Comparison of ENCODE assay signal across 8 mouse cellular contexts in genomic region chr17:34655581-34655991, GRCm38 (mm10). TPM values are rescaled to one million over a fixed set of nuclear protein-coding genes. Genes with fewer than 3 reads are reported as not detected.
DNase-seq lines count a peak whose midpoint lies in the region; ATAC-seq and TF ChIP-seq lines count a peak whose summit lies in the region.

No protein-coding gene starts in this region.

- WGBS in neural tube, embryonic 13.5 days, result 78% methylated on average over 4 of the region's 4 CpGs
- WGBS in heart, embryonic 13.5 days, result 19% methylated on average over 4 of the region's 4 CpGs
- 44% methylated on average over 4 of the region's 4 CpGs for WGBS in kidney, embryonic 16.5 days

- TF ChIP-seq POLR2A in cortical plate, adult 2 months (IDR thresholded peaks at IDR 0.05; ENCODE audit: extremely low read depth, insufficient read depth, low read length), result no peak
- no peak for TF ChIP-seq POLR2A in testis, adult 2 months (IDR thresholded peaks at IDR 0.05; ENCODE audit: control insufficient read depth, low read depth, low read length)

- H3K4me3 ChIP-seq in neural tube, embryonic 13.5 days, result no peak overlapping the region
- H3K4me3 ChIP-seq in cortical plate, adult 2 months (ENCODE audit: insufficient read depth, low read length), result no peak overlapping the region
- H3K4me3 ChIP-seq in heart, embryonic 13.5 days, result no peak overlapping the region
- no peak overlapping the region for H3K4me3 ChIP-seq in kidney, embryonic 16.5 days (ENCODE audit: low read length)
- H3K4me3 ChIP-seq in testis, adult 2 months (ENCODE audit: control insufficient read depth, low read depth, low read length), result no peak overlapping the region

- H3K9ac ChIP-seq in neural tube, embryonic 13.5 days, result no peak overlapping the region
- peak overlapping the region; percentile 58 for H3K9ac ChIP-seq in heart, embryonic 13.5 days
- no peak overlapping the region for H3K9ac ChIP-seq in kidney, embryonic 16.5 days (replicated peaks; ENCODE audit: low read length)

- peaks cover 13% of the 10 kb centered on the region for H3K4me1 ChIP-seq in neural tube, embryonic 13.5 days (replicated peaks)
- H3K4me1 ChIP-seq in cortical plate, adult 2 months (ENCODE audit: control insufficient read depth, insufficient read depth, low read length), result no peaks in the 10 kb centered on the region
- peaks cover 44% of the 10 kb centered on the region for H3K4me1 ChIP-seq in heart, embryonic 13.5 days
- H3K4me1 ChIP-seq in kidney, embryonic 16.5 days (ENCODE audit: insufficient read depth, low read length), result peaks cover 16% of the 10 kb centered on the region; the same call in 1 of the 2 replicates
- H3K4me1 ChIP-seq in testis, adult 2 months (ENCODE audit: control insufficient read depth, insufficient read depth, low read length), result no peaks in the 10 kb centered on the region

- peaks cover 20% of the 10 kb centered on the region for H3K27me3 ChIP-seq in neural tube, embryonic 13.5 days
- H3K27me3 ChIP-seq in heart, embryonic 13.5 days (replicated peaks), result peaks cover 30% of the 10 kb centered on the region
- H3K27me3 ChIP-seq in kidney, embryonic 16.5 days (ENCODE audit: insufficient read depth, low read length), result peaks cover 16% of the 10 kb centered on the region
- no peaks in the 10 kb centered on the region for H3K27me3 ChIP-seq in testis, adult 2 months (ENCODE audit: control insufficient read depth, insufficient read depth, low read length)

- 0 out of 2 replicates have a peak, but pooled peaks have one; percentile 10 for TF ChIP-seq CTCF in cortical plate, adult 2 months (IDR thresholded peaks at IDR 0.05; ENCODE audit: extremely low read depth, insufficient read depth, low read length)
- peak; percentile 28; the same call in 1 of the 2 replicates for TF ChIP-seq CTCF in testis, adult 2 months (IDR thresholded peaks at IDR 0.05; ENCODE audit: control insufficient read depth, insufficient read depth, insufficient replicate concordance, low read depth, low read length)

- no peak overlapping the region for H3K27ac ChIP-seq in neural tube, embryonic 13.5 days (replicated peaks)
- H3K27ac ChIP-seq in cortical plate, adult 2 months (ENCODE audit: insufficient read depth, low read length), result no peak overlapping the region
- H3K27ac ChIP-seq in heart, embryonic 13.5 days (replicated peaks), result peak overlapping the region; percentile 66
- H3K27ac ChIP-seq in kidney, embryonic 16.5 days (ENCODE audit: low read length), result peak overlapping the region; percentile 68; the same call in 1 of the 2 replicates
- no peak overlapping the region for H3K27ac ChIP-seq in testis, adult 2 months (ENCODE audit: control insufficient read depth, insufficient read depth, low read depth, low read length)

- peaks cover 48% of the 10 kb centered on the region for H3K36me3 ChIP-seq in neural tube, embryonic 13.5 days
- peaks cover 35% of the 10 kb centered on the region for H3K36me3 ChIP-seq in heart, embryonic 13.5 days
- peaks cover 33% of the 10 kb centered on the region for H3K36me3 ChIP-seq in kidney, embryonic 16.5 days (ENCODE audit: insufficient read depth, low read length)
- H3K36me3 ChIP-seq in testis, adult 2 months (ENCODE audit: control insufficient read depth, insufficient read depth, low read length), result peaks cover 15% of the 10 kb centered on the region

- DNase-seq in neural tube, embryonic 10.5 days (ENCODE audit: extremely low spot score, low spot score), result no peak
- DNase-seq in lung, postnatal 14 days, result peak; percentile 91
- no peak for DNase-seq in spleen, postnatal 14 days (ENCODE audit: low spot score in 2 of 2)

- H3K4me2 ChIP-seq in neural tube, embryonic 13.5 days, result no peak overlapping the region
- H3K4me2 ChIP-seq in heart, embryonic 13.5 days, result no peak overlapping the region
- H3K4me2 ChIP-seq in kidney, embryonic 16.5 days (replicated peaks; ENCODE audit: low read depth, low read length), result no peak overlapping the region

- peak; percentile 13; the same call in 1 of the 2 replicates for ATAC-seq in neural tube, embryonic 13.5 days (ENCODE audit: low read depth)
- peak; percentile 61; the same call in 1 of the 2 replicates for ATAC-seq in heart, embryonic 13.5 days (ENCODE audit: extremely low read depth, insufficient number of reproducible peaks, low FRiP score, low TSS enrichment)
- ATAC-seq in kidney, embryonic 16.5 days (ENCODE audit: low FRiP score, low TSS enrichment), result peak; percentile 84

- H3K9me3 ChIP-seq in neural tube, embryonic 13.5 days, result no peaks in the 10 kb centered on the region
- H3K9me3 ChIP-seq in heart, embryonic 13.5 days, result no peaks in the 10 kb centered on the region
- no peaks in the 10 kb centered on the region for H3K9me3 ChIP-seq in kidney, embryonic 16.5 days (ENCODE audit: low read length)

RNA-seq across cellular contexts. Expression of gene Atf6b, which starts 8.6 kb away (rescaled TPM):
- polyA plus RNA-seq in neural tube, embryonic 13.5 days (2015; fragmentation: Nextera tagmentation; extraction: Ambion mirVana), result 106 TPM in 2 replicates
- polyA plus RNA-seq in cortical plate, adult 2 months (2012; rRNA removed), result 59.6 and 64.1 TPM in 2 replicates
- 56.1 and 56.2 TPM in 2 replicates for polyA plus RNA-seq in heart, embryonic 13.5 days (2015; fragmentation: Nextera tagmentation; extraction: Ambion mirVana)
- polyA plus RNA-seq in kidney, embryonic 16.5 days (2015; fragmentation: Nextera tagmentation; extraction: Ambion mirVana), result 103 and 106 TPM in 2 replicates
- 27.9 and 28.4 TPM in 2 replicates for polyA plus RNA-seq in testis, adult 2 months (2012; rRNA removed)

RNA-seq across cellular contexts. Expression of gene Fkbpl, which starts 11.0 kb away (rescaled TPM):
- 17.1 and 18.6 TPM in 2 replicates for polyA plus RNA-seq in neural tube, embryonic 13.5 days (2015; fragmentation: Nextera tagmentation; extraction: Ambion mirVana)
- polyA plus RNA-seq in cortical plate, adult 2 months (2012; rRNA removed), result 7.8 and 8.7 TPM in 2 replicates
- polyA plus RNA-seq in heart, embryonic 13.5 days (2015; fragmentation: Nextera tagmentation; extraction: Ambion mirVana), result 10.4 and 10.7 TPM in 2 replicates
- polyA plus RNA-seq in kidney, embryonic 16.5 days (2015; fragmentation: Nextera tagmentation; extraction: Ambion mirVana), result 17.5 and 17.7 TPM in 2 replicates
- 156 and 172 TPM in 2 replicates for polyA plus RNA-seq in testis, adult 2 months (2012; rRNA removed)

RNA-seq across cellular contexts. Expression of gene Tnxb, which starts 14.7 kb away (rescaled TPM):
- polyA plus RNA-seq in neural tube, embryonic 13.5 days (2015; fragmentation: Nextera tagmentation; extraction: Ambion mirVana), result 0.11 and 0.14 TPM in 2 replicates
- 2.2 and 2.6 TPM in 2 replicates for polyA plus RNA-seq in cortical plate, adult 2 months (2012; rRNA removed)
- polyA plus RNA-seq in heart, embryonic 13.5 days (2015; fragmentation: Nextera tagmentation; extraction: Ambion mirVana), result 1.3 and 1.4 TPM in 2 replicates
- polyA plus RNA-seq in kidney, embryonic 16.5 days (2015; fragmentation: Nextera tagmentation; extraction: Ambion mirVana), result 0.51 and 0.52 TPM in 2 replicates
- 0.77 and 1.9 TPM in 2 replicates for polyA plus RNA-seq in testis, adult 2 months (2012; rRNA removed)

RNA-seq across cellular contexts. Expression of gene Prrt1, which starts 26.3 kb away (rescaled TPM):
- polyA plus RNA-seq in neural tube, embryonic 13.5 days (2015; fragmentation: Nextera tagmentation; extraction: Ambion mirVana), result 3.8 and 4.2 TPM in 2 replicates
- polyA plus RNA-seq in cortical plate, adult 2 months (2012; rRNA removed), result 160 and 165 TPM in 2 replicates
- polyA plus RNA-seq in heart, embryonic 13.5 days (2015; fragmentation: Nextera tagmentation; extraction: Ambion mirVana), result 0.15 and 0.31 TPM in 2 replicates
- 0.23 and 0.29 TPM in 2 replicates for polyA plus RNA-seq in kidney, embryonic 16.5 days (2015; fragmentation: Nextera tagmentation; extraction: Ambion mirVana)
- polyA plus RNA-seq in testis, adult 2 months (2012; rRNA removed), result 1.5 and 1.6 TPM in 2 replicates

RNA-seq across cellular contexts. Expression of gene Ppt2, which starts 27.3 kb away (rescaled TPM):
- polyA plus RNA-seq in neural tube, embryonic 13.5 days (2015; fragmentation: Nextera tagmentation; extraction: Ambion mirVana), result 23.7 and 25.0 TPM in 2 replicates
- 31.1 and 32.7 TPM in 2 replicates for polyA plus RNA-seq in cortical plate, adult 2 months (2012; rRNA removed)
- polyA plus RNA-seq in heart, embryonic 13.5 days (2015; fragmentation: Nextera tagmentation; extraction: Ambion mirVana), result 26.1 and 27.6 TPM in 2 replicates
- polyA plus RNA-seq in kidney, embryonic 16.5 days (2015; fragmentation: Nextera tagmentation; extraction: Ambion mirVana), result 47.3 and 53.7 TPM in 2 replicates
- 15.9 and 20.2 TPM in 2 replicates for polyA plus RNA-seq in testis, adult 2 months (2012; rRNA removed)

Comparison
In these comparisons a context has a peak if more than half of its experiments do, and no peak if none do; other contexts are left out.
1. ATAC-seq: peak in every context shown above with its lines; median percentile 84 in kidney, embryonic 16.5 days; 61 in heart, embryonic 13.5 days; 13 in neural tube, embryonic 13.5 days.
2. H3K27ac ChIP-seq: peak in heart, embryonic 13.5 days (single experiment) and kidney, embryonic 16.5 days (single experiment); none in neural tube, embryonic 13.5 days (single experiment), cortical plate, adult 2 months (single experiment) and testis, adult 2 months (single experiment).